Mouse (Mus musculus): ENCODE data around the gene Trcg1. TPM values are rescaled to one million over a fixed set of nuclear protein-coding genes. Genes with fewer than 3 reads are reported as not detected.

Trcg1 gene
- total RNA-seq, 2 experiments from 2014 or later, result not detected

GRCm38 (mm10) chr9:57233142-57233541 is 3.2 kb upstream of the Trcg1 start:
- DNase-seq, result no peak

- no peak for DNase-seq
Measured at GRCm38 (mm10) chr9:57233767-57234166, 2.6 kb upstream of the Trcg1 start.

- DNase-seq, result no peak
Measured at GRCm38 (mm10) chr9:57237705-57238104, 1.3 kb downstream of the Trcg1 start.

GRCm38 (mm10) chr9:57238220-57238619 is 1.9 kb downstream of the Trcg1 start:
- no peak for DNase-seq

GRCm38 (mm10) chr9:57241111-57241510 is 4.8 kb downstream of the Trcg1 start:
- no peak for DNase-seq

- no peak for DNase-seq
Measured at GRCm38 (mm10) chr9:57242916-57243315, 6.6 kb downstream of the Trcg1 start.

GRCm38 (mm10) chr9:57244106-57244685 is 7.8 kb downstream of the Trcg1 start:
- peak in 1 of 2 experiments; percentile 38 for DNase-seq

- no peak for DNase-seq
Measured at GRCm38 (mm10) chr9:57246482-57246881, 10.1 kb downstream of the Trcg1 start.

- DNase-seq, result peak in 1 of 2 experiments; percentile 5
Measured at GRCm38 (mm10) chr9:57247201-57247671, 10.9 kb downstream of the Trcg1 start.

GRCm38 (mm10) chr9:57248030-57248942 is 11.9 kb downstream of the Trcg1 start:
- peak in 1 of 2 experiments; percentile 8 for DNase-seq

- no peak for DNase-seq
Measured at GRCm38 (mm10) chr9:57250026-57250425, 13.7 kb downstream of the Trcg1 start.

- DNase-seq, result no peak
Measured at GRCm38 (mm10) chr9:57251139-57251538, 14.8 kb downstream of the Trcg1 start.

- DNase-seq, result no peak
Measured at GRCm38 (mm10) chr9:57254061-57254460, 17.7 kb downstream of the Trcg1 start.

GRCm38 (mm10) chr9:57254823-57255495 is 18.6 kb downstream of the Trcg1 start:
- DNase-seq, result no peak

GRCm38 (mm10) chr9:57256309-57256708 is 20.0 kb downstream of the Trcg1 start:
- DNase-seq, result no peak

- DNase-seq, result no peak
Measured at GRCm38 (mm10) chr9:57256861-57257260, 20.5 kb downstream of the Trcg1 start.

GRCm38 (mm10) chr9:57257627-57258026 is 21.3 kb downstream of the Trcg1 start:
- DNase-seq, result no peak

GRCm38 (mm10) chr9:57259736-57260135 is 23.4 kb downstream of the Trcg1 start:
- peak; percentile 93 to 97 for DNase-seq

GRCm38 (mm10) chr9:57260940-57261339 is 24.6 kb downstream of the Trcg1 start:
- peak in 1 of 2 experiments; percentile 42 for DNase-seq

- DNase-seq, result peak; percentile 81
Measured at GRCm38 (mm10) chr9:57261516-57261912, 25.2 kb downstream of the Trcg1 start.

GRCm38 (mm10) chr9:57261913-57262794 is 25.8 kb downstream of the Trcg1 start, which contains the start of gene 1700017B05Rik:
1700017B05Rik (minus strand) TSS chr9:57262612.
- peak; percentile 81 to 83 for DNase-seq

Data from heart, adult 18-20 months (tissue).